Mouse (Mus musculus) embryonic facial prominence, embryonic 11.5 days (tissue): ENCODE results near the gene Pigyl. TPM values are rescaled to one million over a fixed set of nuclear protein-coding genes. Genes with fewer than 3 reads are reported as not detected.

Source experiments
- ATAC-seq: fragments of 200-750 bp; cut with Nextera tagmentation; replicated peaks from 2 replicates; pipeline ENCODE4 v1.8.0; 2017; ENCODE audit warnings: low read depth; ENCODE audit not compliant: insufficient number of reproducible peaks, low FRiP score, low TSS enrichment
- DNase-seq: peaks from one replicate; pipeline ENCODE4 v3.0.0-alpha.2; 2015; ENCODE audit warnings: low spot score
- H3K27ac ChIP-seq: fragments of 300-500 bp; sonication (generic); replicated peaks from 2 replicates; pipeline ENCODE4 v1.5.1; 2014; ENCODE audit warnings: mild to moderate bottlenecking, low read depth, low read length, control low read depth
- H3K27me3 ChIP-seq: fragments of 300-500 bp; sonication (generic); 2 replicates; pipeline ENCODE4 v1.6.1; 2014; ENCODE audit warnings: mild to moderate bottlenecking, low read length, moderate library complexity, mixed read lengths; ENCODE audit not compliant: control insufficient read depth, insufficient read depth
- H3K36me3 ChIP-seq: fragments of 300-500 bp; sonication (generic); replicated peaks from 2 replicates; pipeline ENCODE4 v1.6.1; 2014; ENCODE audit warnings: low read depth, mild to moderate bottlenecking, low read length, moderate library complexity, mixed read lengths; ENCODE audit not compliant: control insufficient read depth, insufficient read depth
- H3K4me1 ChIP-seq: fragments of 300-500 bp; sonication (generic); 2 replicates; pipeline ENCODE4 v1.6.1; 2014; ENCODE audit warnings: low read length, mixed read lengths; ENCODE audit not compliant: control insufficient read depth, insufficient read depth
- H3K4me2 ChIP-seq: fragments of 300-500 bp; sonication (generic); 2 replicates; pipeline ENCODE4 v1.6.1; 2014; ENCODE audit warnings: low read depth, mild to moderate bottlenecking, control low read depth, low read length, moderate library complexity
- H3K4me3 ChIP-seq: fragments of 300-500 bp; sonication (generic); 2 replicates; pipeline ENCODE4 v1.5.1; 2014; ENCODE audit warnings: low read depth, low read length, control low read depth
- H3K9ac ChIP-seq: fragments of 300-500 bp; sonication (generic); replicated peaks from 2 replicates; pipeline ENCODE4 v1.6.1; 2014; ENCODE audit warnings: mild to moderate bottlenecking, control low read depth, low read length
- H3K9me3 ChIP-seq: fragments of 300-500 bp; sonication (generic); replicated peaks from 2 replicates; pipeline ENCODE4 v1.6.1; 2016; ENCODE audit warnings: mild to moderate bottlenecking, low read length, inconsistent platforms, mixed read lengths; ENCODE audit not compliant: control insufficient read depth
- WGBS: fragments of 180-500 bp; shearing (Covaris S2); extraction: QIAGEN DNeasy Blood & Tissue Kit; methylation state at CpG from one replicate; pipeline ENCODE4 v1.1.7; 2014; 5-methylcytosine and 5-hydroxymethylcytosine counted together
- polyA plus RNA-seq: library from polyadenylated mRNA; unstranded; fragments of >200 nt; fragmentation: Nextera tagmentation; extraction: Ambion mirVana; gene quantifications from 2 replicates; pipeline ENCODE4 v1.2.1, GENCODE M21; 2014

Pigyl gene
- polyA plus RNA-seq, 1 experiment from 2014 or later = 52.7 TPM

GRCm38 (mm10) chr9:22121545-22121944, 35.1 kb upstream of the Pigyl start:
- DNase-seq (no peak), ATAC-seq (no peak)
- no peak overlapping the region for H3K4me3 ChIP-seq
- H3K36me3 ChIP-seq = no peaks in the 10 kb centered on the region
- no peak overlapping the region for H3K4me2 ChIP-seq
- no peak overlapping the region for H3K9ac ChIP-seq
- no peaks in the 10 kb centered on the region for H3K9me3 ChIP-seq
- no peak overlapping the region for H3K27ac ChIP-seq
- H3K27me3 ChIP-seq = no peaks in the 10 kb centered on the region
- H3K4me1 ChIP-seq = no peaks in the 10 kb centered on the region

DNA sequence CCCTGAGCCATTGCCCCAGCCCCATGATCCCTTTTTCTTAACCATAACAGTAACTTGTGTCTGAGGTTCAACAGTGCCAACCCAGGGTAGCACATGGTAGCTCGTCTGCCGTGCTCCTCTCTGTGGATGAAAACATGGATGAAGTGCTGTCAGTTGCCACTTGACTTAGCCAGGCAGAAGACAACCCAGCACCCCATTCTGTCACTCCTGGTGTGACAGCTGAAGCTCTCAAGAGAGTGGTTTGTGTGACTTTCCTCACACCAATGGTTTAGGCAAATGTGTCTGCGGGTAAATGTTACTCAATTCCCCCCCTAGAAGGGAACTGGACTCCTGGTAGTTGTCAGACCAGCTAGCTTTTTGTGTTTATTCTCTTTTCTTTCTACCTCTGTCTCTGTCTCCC, 34.6 kb upstream of the Pigyl start:
- no peaks in the 10 kb centered on the region for H3K27me3 ChIP-seq
- H3K36me3 ChIP-seq = no peaks in the 10 kb centered on the region
- no peak overlapping the region for H3K27ac ChIP-seq
- H3K4me1 ChIP-seq = no peaks in the 10 kb centered on the region
- no peak overlapping the region for H3K4me2 ChIP-seq
- DNase-seq (no peak), ATAC-seq (no peak)
- no peaks in the 10 kb centered on the region for H3K9me3 ChIP-seq
- no peak overlapping the region for H3K4me3 ChIP-seq
- H3K9ac ChIP-seq = no peak overlapping the region
- WGBS = 88% methylated on average over 3 of the region's 3 CpGs

GRCm38 (mm10) chr9:22123069-22123609, 33.5 kb upstream of the Pigyl start:
- Histone ChIP-seq H3K4me1 (no peaks in the 10 kb centered on the region), H3K27me3 (no peaks in the 10 kb centered on the region), H3K4me3 (no peak overlapping the region), H3K9ac (no peak overlapping the region), H3K27ac (no peak overlapping the region), H3K9me3 (no peaks in the 10 kb centered on the region), H3K36me3 (no peaks in the 10 kb centered on the region), H3K4me2 (no peak overlapping the region)
- DNase-seq (no peak), ATAC-seq (no peak)
- 83% methylated on average over 7 of the region's 7 CpGs for WGBS

- WGBS = 85% methylated on average over 3 of the region's 3 CpGs
Observed at GRCm38 (mm10) chr9:22124169-22124568, 32.5 kb upstream of the Pigyl start.

DNA sequence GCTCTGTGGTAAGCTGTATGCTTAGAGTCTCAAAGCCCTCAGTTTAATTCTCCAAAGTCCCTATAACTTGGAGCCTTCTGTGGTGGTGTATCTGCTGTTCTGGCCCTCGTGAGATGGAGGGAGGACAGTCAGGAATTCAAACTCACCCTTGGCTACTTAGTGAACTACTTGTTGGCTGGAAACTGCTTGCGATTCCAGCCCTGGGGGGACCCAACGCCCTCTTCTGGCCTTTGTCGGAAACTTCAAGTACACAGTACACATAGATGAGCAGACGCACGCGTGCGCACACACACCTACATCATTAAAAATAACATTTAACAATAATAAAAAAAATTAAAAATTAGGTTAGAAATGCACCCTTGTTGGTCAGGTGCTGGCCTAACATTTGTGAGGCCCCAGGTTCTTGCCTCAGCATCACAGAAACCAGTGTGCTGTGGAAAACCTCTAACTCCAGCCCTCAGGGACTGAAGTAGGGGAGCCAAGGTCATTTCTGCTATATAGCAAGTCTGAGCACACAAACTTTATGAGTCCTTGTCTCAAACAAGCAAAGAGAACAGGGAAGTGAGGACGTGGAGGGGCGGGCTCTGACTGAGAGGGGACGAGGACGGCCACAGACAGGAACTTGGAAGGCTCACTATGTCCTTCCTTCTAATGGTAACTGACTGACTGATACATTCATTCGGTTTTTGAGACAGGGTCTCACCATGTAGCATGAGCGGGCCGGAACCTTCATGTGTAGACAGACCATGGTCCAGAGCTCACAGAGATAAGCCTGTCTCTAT, 31.2 kb upstream of the Pigyl start:
- H3K36me3 ChIP-seq = no peaks in the 10 kb centered on the region
- 87% methylated on average over 15 of the region's 15 CpGs for WGBS
- H3K4me3 ChIP-seq = no peak overlapping the region
- H3K9me3 ChIP-seq = no peaks in the 10 kb centered on the region
- no peaks in the 10 kb centered on the region; the same call in 1 of the 2 replicates for H3K27me3 ChIP-seq
- no peak overlapping the region for H3K9ac ChIP-seq
- no peak overlapping the region for H3K4me2 ChIP-seq
- no peaks in the 10 kb centered on the region for H3K4me1 ChIP-seq
- ATAC-seq (no peak), DNase-seq (no peak)
- H3K27ac ChIP-seq = no peak overlapping the region

More at GRCm38 (mm10) chr9:22124169-22124568, 32.5 kb upstream of the Pigyl start:
- DNase-seq (no peak), ATAC-seq (no peak)
- Histone ChIP-seq H3K36me3 (no peaks in the 10 kb centered on the region), H3K27ac (no peak overlapping the region), H3K4me1 (no peaks in the 10 kb centered on the region), H3K4me2 (no peak overlapping the region), H3K4me3 (no peak overlapping the region), H3K27me3 (no peaks in the 10 kb centered on the region), H3K9me3 (no peaks in the 10 kb centered on the region), H3K9ac (no peak overlapping the region)

- WGBS = under 1% methylated on average over 34 of the region's 35 CpGs
- peaks cover 7% of the 10 kb centered on the region for H3K27me3 ChIP-seq
- peak overlapping the region; percentile 23 for H3K4me3 ChIP-seq
- no peaks in the 10 kb centered on the region for H3K36me3 ChIP-seq
- no peak for ATAC-seq
- H3K4me2 ChIP-seq = peak overlapping the region; percentile 53
- H3K4me1 ChIP-seq = peaks cover 3% of the 10 kb centered on the region; the same call in 1 of the 2 replicates
- peak overlapping the region; percentile 44 for H3K9ac ChIP-seq
- no peaks in the 10 kb centered on the region for H3K9me3 ChIP-seq
- DNase-seq = peak; percentile 43
- H3K27ac ChIP-seq = no peak overlapping the region
Observed at GRCm38 (mm10) chr9:22131226-22131981, 25.2 kb upstream of the Pigyl start.

DNA sequence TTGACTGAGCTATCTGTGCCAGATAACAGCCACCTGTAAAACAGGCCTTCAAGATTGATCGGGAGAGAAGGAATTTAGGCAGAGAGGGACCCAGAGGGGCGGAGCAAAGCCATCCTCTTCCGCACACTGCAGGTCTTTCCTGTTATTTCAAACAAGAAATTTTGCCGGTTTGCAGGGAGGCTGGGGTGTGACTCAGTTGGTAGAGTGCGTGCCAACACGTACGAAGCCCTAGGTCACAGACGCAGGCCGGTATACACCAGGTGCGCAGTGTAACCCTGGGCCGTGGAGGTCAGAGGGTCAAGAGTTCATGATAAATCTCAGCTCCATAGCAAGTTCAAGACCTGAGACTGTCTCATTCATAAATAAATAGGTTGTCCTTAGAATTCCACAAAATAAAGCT, 24.4 kb upstream of the Pigyl start:
- Histone ChIP-seq H3K4me2 (no peak overlapping the region; the same call in 1 of the 2 replicates), H3K4me3 (no peak overlapping the region; the same call in 1 of the 2 replicates), H3K27ac (no peak overlapping the region), H3K9ac (no peak overlapping the region), H3K36me3 (no peaks in the 10 kb centered on the region), H3K9me3 (no peaks in the 10 kb centered on the region), H3K27me3 (peaks cover 7% of the 10 kb centered on the region), H3K4me1 (peaks cover 3% of the 10 kb centered on the region; the same call in 1 of the 2 replicates)
- DNase-seq = no peak
- ATAC-seq = no peak
- 43% methylated on average over 11 of the region's 11 CpGs for WGBS
